Mouse (Mus musculus): Measurements from ENCODE around the gene Gmnn. TPM values are rescaled to one million over a fixed set of nuclear protein-coding genes. Genes with fewer than 3 reads are reported as not detected.

Gene Gmnn
- polyA plus RNA-seq, 1 experiment from 2014 or later = 135 TPM

DNA sequence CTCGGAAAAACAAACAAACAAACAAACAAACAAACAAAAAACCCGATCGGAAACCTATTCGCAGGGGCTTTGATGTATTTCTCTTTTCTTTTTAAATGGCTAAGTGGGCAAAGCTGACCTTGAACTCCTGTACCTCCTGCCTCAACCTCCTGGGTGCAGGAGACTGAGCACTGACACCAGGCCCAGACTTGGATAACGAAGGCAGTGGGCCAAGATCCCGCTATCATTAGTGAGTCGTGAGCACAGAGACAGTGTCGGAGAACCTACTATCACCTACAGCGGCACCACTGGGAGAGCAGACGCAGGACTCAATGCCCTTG lies 680 bp downstream of the Gmnn start:
- no peaks in the 10 kb centered on the region for H3K9me3 ChIP-seq (ENCODE audit: low read depth, low read length)
- WGBS = 3% methylated on average over 10 of the region's 10 CpGs
- peak overlapping the region; percentile 84 for H3K4me3 ChIP-seq (ENCODE audit: low read depth, low read length)
- peaks cover 3% of the 10 kb centered on the region; the same call in 1 of the 2 replicates for H3K4me1 ChIP-seq (ENCODE audit: insufficient read depth)
- H3K36me3 ChIP-seq (ENCODE audit: insufficient read depth) = peaks cover 31% of the 10 kb centered on the region
- no peaks in the 10 kb centered on the region for H3K27me3 ChIP-seq (ENCODE audit: insufficient read depth, low read length)
- peak overlapping the region; percentile 98 for H3K27ac ChIP-seq (ENCODE audit: low read depth)
- peak overlapping the region; percentile 93 for H3K9ac ChIP-seq
- TF ChIP-seq CTCF (IDR thresholded peaks at IDR 0.05; ENCODE audit: low read depth) = no peak
- H3K4me2 ChIP-seq = peak overlapping the region; percentile 79
- no peak for DNase-seq
- no peak for ATAC-seq (ENCODE audit: insufficient read depth)

DNA sequence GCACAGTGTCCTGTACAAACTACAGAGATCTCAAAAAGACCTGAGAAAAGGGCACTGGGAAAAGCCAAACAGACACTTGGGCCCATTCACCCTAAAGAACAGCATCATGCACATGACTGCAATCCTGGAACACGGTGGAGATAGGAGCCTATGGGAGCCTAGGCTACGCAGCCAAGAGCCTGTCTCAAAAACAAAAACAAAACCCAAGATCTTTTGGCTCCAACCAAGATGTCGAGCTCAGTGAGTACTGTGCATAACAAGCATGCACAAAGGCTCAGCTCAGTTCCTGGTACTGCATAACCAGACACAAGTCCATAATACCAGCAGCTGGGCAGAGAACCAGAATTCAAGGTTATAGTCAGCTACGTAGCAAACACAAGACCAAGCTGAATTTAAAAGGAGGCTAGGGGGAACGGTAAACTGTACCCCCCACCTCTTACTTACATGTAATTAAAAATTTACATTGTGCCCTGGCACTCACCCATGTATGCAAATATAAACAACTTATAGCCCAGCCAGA lies 1.3 kb downstream of the Gmnn start:
- H3K27me3 ChIP-seq (ENCODE audit: insufficient read depth, low read length) = no peaks in the 10 kb centered on the region

DNA sequence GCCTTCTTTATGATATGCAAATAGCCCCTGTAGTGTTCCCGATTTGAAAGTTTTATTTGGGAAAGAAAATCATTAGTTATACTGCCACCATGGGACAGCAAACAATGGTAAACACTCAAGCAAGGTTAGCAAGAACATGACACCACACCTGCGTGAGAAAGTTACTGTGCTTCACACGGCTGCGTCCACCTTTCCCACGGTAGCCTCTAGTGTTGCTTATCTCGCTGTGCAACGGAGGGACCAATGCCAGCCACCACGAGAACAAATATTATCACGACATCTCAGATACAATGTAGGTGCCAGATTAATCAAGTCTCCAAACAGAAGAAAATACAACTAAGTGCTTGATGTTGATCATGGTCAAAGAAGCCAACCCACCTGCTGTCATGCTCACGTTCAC lies 2.3 kb downstream of the Gmnn start:
- Histone ChIP-seq H3K4me3 (ENCODE audit: low read depth, low read length) (no peak overlapping the region), H3K27ac (ENCODE audit: low read depth) (no peak overlapping the region), H3K27me3 (ENCODE audit: insufficient read depth, low read length) (no peaks in the 10 kb centered on the region), H3K4me2 (no peak overlapping the region), H3K9ac (no peak overlapping the region), H3K9me3 (ENCODE audit: low read depth, low read length) (no peaks in the 10 kb centered on the region), H3K36me3 (ENCODE audit: insufficient read depth) (peaks cover 47% of the 10 kb centered on the region), H3K4me1 (ENCODE audit: insufficient read depth) (peaks cover 3% of the 10 kb centered on the region; the same call in 1 of the 2 replicates)
- 75% methylated on average over 10 of the region's 10 CpGs for WGBS
- ATAC-seq (ENCODE audit: insufficient read depth) = no peak
- no peak for TF ChIP-seq CTCF (IDR thresholded peaks at IDR 0.05; ENCODE audit: low read depth)
- no peak for DNase-seq

More for the DNA sequence above, 1.3 kb downstream of the Gmnn start:
- DNase-seq = peak; percentile 15
- TF ChIP-seq CTCF (IDR thresholded peaks at IDR 0.05; ENCODE audit: low read depth) = no peak
- Histone ChIP-seq H3K9me3 (ENCODE audit: low read depth, low read length) (no peaks in the 10 kb centered on the region), H3K4me2 (peak overlapping the region; percentile 79), H3K9ac (peak overlapping the region; percentile 93), H3K4me1 (ENCODE audit: insufficient read depth) (peaks cover 3% of the 10 kb centered on the region; the same call in 1 of the 2 replicates), H3K36me3 (ENCODE audit: insufficient read depth) (peaks cover 37% of the 10 kb centered on the region), H3K27ac (ENCODE audit: low read depth) (no peak overlapping the region), H3K4me3 (ENCODE audit: low read depth, low read length) (peak overlapping the region; percentile 84)
- WGBS = 52% methylated on average over 5 of the region's 5 CpGs
- ATAC-seq (ENCODE audit: insufficient read depth) = no peak

DNA sequence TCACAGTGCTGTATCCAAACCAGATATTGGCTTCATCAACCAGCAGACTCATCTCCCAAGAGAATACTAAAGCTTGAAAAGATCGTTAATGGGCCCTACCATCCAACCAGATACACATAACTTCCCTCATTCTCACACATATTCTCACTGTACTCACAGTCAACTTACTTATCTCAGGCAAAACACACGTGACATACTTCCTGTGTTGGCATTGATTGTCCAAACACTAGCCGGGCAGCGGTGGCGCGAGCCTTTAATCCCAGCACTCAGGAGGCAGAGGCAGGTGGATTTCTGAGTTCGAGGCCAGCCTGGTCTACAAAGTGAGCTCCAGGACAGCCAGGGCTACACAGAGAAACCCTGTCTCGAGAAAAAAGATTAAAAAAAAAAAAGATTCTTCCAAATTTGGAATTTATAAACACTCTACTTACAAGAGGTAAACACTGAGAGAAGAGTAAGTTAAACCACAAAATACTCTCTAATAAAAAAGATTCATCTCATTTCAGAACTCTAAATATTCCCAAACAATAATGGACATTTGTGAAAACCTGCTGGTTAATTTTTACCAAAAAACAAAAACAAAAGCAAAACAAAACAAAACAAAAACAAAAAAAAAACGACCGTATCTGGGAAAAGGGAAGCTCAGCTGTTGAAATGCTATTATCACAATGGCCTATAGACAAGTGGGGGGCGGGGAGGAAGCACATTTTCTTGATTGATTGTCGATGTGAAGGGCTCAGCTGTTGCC lies 3.7 kb downstream of the Gmnn start:
- Histone ChIP-seq H3K4me2 (no peak overlapping the region), H3K4me1 (ENCODE audit: insufficient read depth) (peaks cover 3% of the 10 kb centered on the region; the same call in 1 of the 2 replicates), H3K9me3 (ENCODE audit: low read depth, low read length) (no peaks in the 10 kb centered on the region), H3K27ac (ENCODE audit: low read depth) (no peak overlapping the region), H3K27me3 (ENCODE audit: insufficient read depth, low read length) (no peaks in the 10 kb centered on the region), H3K9ac (no peak overlapping the region), H3K36me3 (ENCODE audit: insufficient read depth) (peaks cover 58% of the 10 kb centered on the region), H3K4me3 (ENCODE audit: low read depth, low read length) (no peak overlapping the region)
- DNase-seq = no peak
- 80% methylated on average over 12 of the region's 12 CpGs for WGBS
- TF ChIP-seq CTCF (IDR thresholded peaks at IDR 0.05; ENCODE audit: low read depth) = no peak
- no peak for ATAC-seq (ENCODE audit: insufficient read depth)

DNA sequence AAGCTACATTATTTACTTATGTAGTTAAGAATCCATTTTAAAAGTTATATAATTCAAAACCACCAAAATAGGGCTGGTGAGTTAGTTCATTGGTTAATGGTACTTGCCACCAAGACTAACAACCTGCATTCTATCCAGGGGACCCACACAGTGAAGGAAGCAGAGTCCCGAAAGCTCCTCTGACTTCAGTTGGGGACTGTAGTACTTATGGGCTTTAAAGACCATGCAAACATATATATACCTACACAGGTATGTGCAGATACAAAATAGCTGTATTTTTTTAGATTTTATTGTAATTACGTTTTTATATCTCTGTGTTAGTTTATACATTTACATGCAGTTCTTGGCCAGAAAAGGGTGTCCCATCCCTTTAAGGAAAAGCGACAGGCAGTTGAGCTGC lies 5.0 kb downstream of the Gmnn start:
- DNase-seq (no peak), ATAC-seq (ENCODE audit: insufficient read depth) (no peak)
- no peak overlapping the region for H3K27ac ChIP-seq (ENCODE audit: low read depth)
- no peak overlapping the region for H3K4me2 ChIP-seq
- no peaks in the 10 kb centered on the region for H3K9me3 ChIP-seq (ENCODE audit: low read depth, low read length)
- no peak overlapping the region for H3K4me3 ChIP-seq (ENCODE audit: low read depth, low read length)
- WGBS = 90% methylated on average over 3 of the region's 3 CpGs
- no peak overlapping the region for H3K9ac ChIP-seq
- no peak for TF ChIP-seq CTCF (IDR thresholded peaks at IDR 0.05; ENCODE audit: low read depth)
- peaks cover 70% of the 10 kb centered on the region for H3K36me3 ChIP-seq (ENCODE audit: insufficient read depth)
- peaks cover 3% of the 10 kb centered on the region; the same call in 1 of the 2 replicates for H3K4me1 ChIP-seq (ENCODE audit: insufficient read depth)
- H3K27me3 ChIP-seq (ENCODE audit: insufficient read depth, low read length) = no peaks in the 10 kb centered on the region

DNA sequence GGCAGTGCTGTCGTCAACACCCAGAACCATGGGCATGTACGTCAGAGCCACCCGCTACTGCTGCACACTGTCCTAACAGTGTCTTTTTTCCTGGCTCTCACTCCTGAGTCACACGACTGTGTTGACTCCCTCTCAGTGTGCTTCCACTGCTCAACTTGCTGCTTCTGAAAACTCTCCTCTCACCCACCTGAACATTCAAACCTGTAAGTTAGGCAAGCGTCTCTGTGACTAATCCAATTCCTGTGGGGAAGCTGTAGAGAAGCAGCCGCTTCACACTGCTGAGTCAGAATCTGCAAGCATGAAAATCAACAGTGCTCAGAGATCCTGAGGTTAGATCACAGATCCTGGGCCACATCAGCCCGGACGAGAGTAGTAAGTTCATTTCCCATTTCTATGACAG lies 10.3 kb downstream of the Gmnn start:
- no peak overlapping the region for H3K9ac ChIP-seq
- no peaks in the 10 kb centered on the region for H3K4me1 ChIP-seq (ENCODE audit: insufficient read depth)
- no peak overlapping the region for H3K4me2 ChIP-seq
- no peak for ATAC-seq (ENCODE audit: insufficient read depth)
- H3K9me3 ChIP-seq (ENCODE audit: low read depth, low read length) = no peaks in the 10 kb centered on the region
- no peak for TF ChIP-seq CTCF (IDR thresholded peaks at IDR 0.05; ENCODE audit: low read depth)
- no peaks in the 10 kb centered on the region for H3K27me3 ChIP-seq (ENCODE audit: insufficient read depth, low read length)
- no peak overlapping the region for H3K4me3 ChIP-seq (ENCODE audit: low read depth, low read length)
- H3K27ac ChIP-seq (ENCODE audit: low read depth) = no peak overlapping the region
- no peak for DNase-seq
- peaks cover 66% of the 10 kb centered on the region for H3K36me3 ChIP-seq (ENCODE audit: insufficient read depth)
- 82% methylated on average over 8 of the region's 8 CpGs for WGBS

DNA sequence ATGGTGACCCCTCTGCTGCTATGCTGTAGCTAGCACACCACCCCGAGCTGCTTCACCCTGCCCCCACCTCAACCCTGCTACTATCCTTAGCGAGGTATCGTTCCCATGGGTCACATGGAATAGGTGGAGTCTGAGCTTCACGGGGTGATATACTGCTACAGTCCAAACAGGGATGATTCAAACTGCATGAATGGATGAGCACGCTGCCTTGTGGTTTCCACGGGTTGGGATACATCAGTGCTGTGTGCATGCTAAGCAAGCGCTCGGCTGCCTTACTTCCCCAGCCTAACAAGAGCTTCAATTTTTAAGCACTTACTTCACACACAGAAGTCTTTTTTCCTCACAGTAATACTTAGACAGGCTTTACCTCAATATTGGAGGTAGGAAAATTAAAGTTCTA lies 10.9 kb downstream of the Gmnn start:
- H3K9ac ChIP-seq = no peak overlapping the region
- no peak for ATAC-seq (ENCODE audit: insufficient read depth)
- no peak overlapping the region for H3K4me3 ChIP-seq (ENCODE audit: low read depth, low read length)
- DNase-seq = no peak
- H3K4me1 ChIP-seq (ENCODE audit: insufficient read depth) = no peaks in the 10 kb centered on the region
- no peak overlapping the region for H3K4me2 ChIP-seq
- peaks cover 62% of the 10 kb centered on the region for H3K36me3 ChIP-seq (ENCODE audit: insufficient read depth)
- no peaks in the 10 kb centered on the region for H3K9me3 ChIP-seq (ENCODE audit: low read depth, low read length)
- no peaks in the 10 kb centered on the region for H3K27me3 ChIP-seq (ENCODE audit: insufficient read depth, low read length)
- WGBS = 92% methylated on average over 8 of the region's 8 CpGs
- TF ChIP-seq CTCF (IDR thresholded peaks at IDR 0.05; ENCODE audit: low read depth) = no peak
- H3K27ac ChIP-seq (ENCODE audit: low read depth) = no peak overlapping the region

Data from lung, embryonic 14.5 days (tissue).